Mouse (Mus musculus) left cerebral cortex, postnatal 10 days (tissue): ENCODE results near the gene Rpl23a. TPM values are rescaled to one million over a fixed set of nuclear protein-coding genes. Genes with fewer than 3 reads are reported as not detected.

Source experiments
- microRNA-seq: library from miRNA; unstranded; fragments of <30 nt; microRNA quantifications from one replicate; pipeline ENCODE4 v1.2.0, GENCODE M21; 2022
- total RNA-seq, 2 experiments: library from RNA; stranded (reverse); gene quantifications; 2 replicates each; pipeline ENCODE4 v1.2.3; 2021

Gene Rpl23a
- total RNA-seq, 2 experiments from 2014 or later, result 802 to 805 TPM

Small RNA genes lying within 50 kb of the gene (microRNA-seq; reads per million reads assigned to microRNA genes)
- gene Mir7653, result 1.7 reads per million

Other genes with a start within 250 kb of the Rpl23a start
- 10 to 100 TPM; 48.9 to 51.4 TPM for gene Phf12, start 200.8 kb downstream of the Rpl23a start, total RNA-seq
- 10 to 100 TPM; 22.6 to 24.6 TPM for gene Dhrs13, start 151.3 kb downstream of the Rpl23a start, total RNA-seq
- 100 to 1,000 TPM; 148 TPM for gene Flot2, start 145.7 kb downstream of the Rpl23a start, total RNA-seq
- 10 to 100 TPM; 16.7 to 18.5 TPM for gene Eral1, start 103.2 kb downstream of the Rpl23a start, total RNA-seq
- gene Fam222b, start 88.9 kb downstream of the Rpl23a start, total RNA-seq, result 10 to 100 TPM; 26.1 to 26.6 TPM
- gene Traf4, start 18.0 kb downstream of the Rpl23a start, total RNA-seq, result 10 to 100 TPM; 31.0 to 32.6 TPM
- 1 to 10 TPM; 4.8 to 5.8 TPM for gene Nek8, start 6.9 kb downstream of the Rpl23a start, total RNA-seq
- gene Tlcd1, start 6.9 kb downstream of the Rpl23a start, total RNA-seq, result 10 to 100 TPM; 23.8 to 27.9 TPM
- 10 to 100 TPM; 37.0 to 39.8 TPM for gene Rab34, start 4.8 kb upstream of the Rpl23a start, total RNA-seq
- 1 to 10 TPM; 3.6 to 4.7 TPM for gene Proca1, start 9.8 kb upstream of the Rpl23a start, total RNA-seq
- 10 to 100 TPM; 60.5 to 65.2 TPM for gene Sdf2, start 62.2 kb upstream of the Rpl23a start, total RNA-seq
- gene Supt6, start 62.4 kb upstream of the Rpl23a start, total RNA-seq, result 10 to 100 TPM; 86.3 to 87.6 TPM
- gene 2610507B11Rik, start 78.2 kb upstream of the Rpl23a start, total RNA-seq, result 100 to 1,000 TPM; 161 to 169 TPM
- gene BC030499, start 107.3 kb upstream of the Rpl23a start, total RNA-seq, result 1 to 10 TPM; 1.6 TPM
- gene Spag5, start 117.9 kb upstream of the Rpl23a start, total RNA-seq, result 1 to 10 TPM; 3.1 to 3.9 TPM
- 100 to 1,000 TPM; 291 to 324 TPM for gene Aldoc, start 139.4 kb upstream of the Rpl23a start, total RNA-seq
- gene Pigs, start 144.8 kb upstream of the Rpl23a start, total RNA-seq, result 10 to 100 TPM; 72.3 to 76.6 TPM
- 10 to 100 TPM; 34.6 to 35.8 TPM for gene Unc119, start 159.9 kb upstream of the Rpl23a start, total RNA-seq
- not detected for gene Foxn1, start 203.0 kb upstream of the Rpl23a start, total RNA-seq
- not detected for gene Slc13a2, start 238.6 kb upstream of the Rpl23a start, total RNA-seq